Mouse (Mus musculus): ENCODE data around the gene Ccnq. TPM values are rescaled to one million over a fixed set of nuclear protein-coding genes. Genes with fewer than 3 reads are reported as not detected.
A peak's percentile ranks its signal among the peaks of the same experiment; 100 is the strongest.
"Not testable (repeated sequence)": the region's sequence is repeated elsewhere in the genome, so short reads cannot be mapped to it uniquely, and the experiment has no call there.

The Ccnq gene
- polyA plus RNA-seq, 1 experiment from 2014 or later, result 40.4 TPM

- not testable (repeated sequence) for H3K27me3 ChIP-seq; H3K4me2 ChIP-seq (replicated peaks); H3K27ac ChIP-seq (replicated peaks); H3K36me3 ChIP-seq; H3K4me3 ChIP-seq; H3K9me3 ChIP-seq; ATAC-seq (replicated peaks); H3K9ac ChIP-seq (replicated peaks)
- peaks cover 13% of the 10 kb centered on the region for H3K4me1 ChIP-seq
- 83% methylated on average over 1 of the region's 1 CpGs for WGBS
Measured at GRCm38 (mm10) chr11:78754177-78754576, 2.6 kb upstream of the Ccnq start.

- Histone ChIP-seq H3K9me3 (no peaks in the 10 kb centered on the region), H3K27ac (replicated peaks) (0 out of 2 replicates have a peak overlapping the region, but pooled peaks have one; percentile 53), H3K4me3 (no peak overlapping the region), H3K27me3 (no peaks in the 10 kb centered on the region), H3K36me3 (0 out of 2 replicates have a peak, but pooled peaks cover 3% of the 10 kb centered on the region), H3K9ac (replicated peaks) (no peak overlapping the region), H3K4me2 (replicated peaks) (no peak overlapping the region), H3K4me1 (peaks cover 13% of the 10 kb centered on the region)
- no peak for ATAC-seq (replicated peaks)
- 75% methylated on average over 1 of the region's 1 CpGs for WGBS
Measured at GRCm38 (mm10) chr11:78753183-78753582, 1.7 kb upstream of the Ccnq start.

- H3K4me3 ChIP-seq, result peak overlapping the region; percentile 80
- 0 out of 2 replicates have a peak, but pooled peaks cover 3% of the 10 kb centered on the region for H3K36me3 ChIP-seq
- no peak for ATAC-seq (replicated peaks)
- peak overlapping the region; percentile 58 for H3K4me2 ChIP-seq (replicated peaks)
- H3K9ac ChIP-seq (replicated peaks), result peak overlapping the region; percentile 76
- 9% methylated on average over 2 of the region's 2 CpGs for WGBS
- no peaks in the 10 kb centered on the region for H3K27me3 ChIP-seq
- H3K9me3 ChIP-seq, result no peaks in the 10 kb centered on the region
- H3K27ac ChIP-seq (replicated peaks), result peak overlapping the region; percentile 79
- H3K4me1 ChIP-seq, result peaks cover 13% of the 10 kb centered on the region
Measured at GRCm38 (mm10) chr11:78751843-78752203, 294 bp upstream of the Ccnq start.

GRCm38 (mm10) chr11:78746264-78746663 lies 5.3 kb downstream of the Ccnq start:
- 88% methylated on average over 7 of the region's 7 CpGs for WGBS
- no peak overlapping the region for H3K27ac ChIP-seq (replicated peaks)
- no peaks in the 10 kb centered on the region for H3K9me3 ChIP-seq
- no peaks in the 10 kb centered on the region for H3K27me3 ChIP-seq
- no peak overlapping the region for H3K4me2 ChIP-seq (replicated peaks)
- H3K36me3 ChIP-seq, result 0 out of 2 replicates have a peak, but pooled peaks cover 3% of the 10 kb centered on the region
- H3K9ac ChIP-seq (replicated peaks), result no peak overlapping the region
- H3K4me1 ChIP-seq, result peaks cover 29% of the 10 kb centered on the region
- H3K4me3 ChIP-seq, result no peak overlapping the region
- no peak for ATAC-seq (replicated peaks)

GRCm38 (mm10) chr11:78745475-78745874 lies 6.1 kb downstream of the Ccnq start:
- 68% methylated on average over 4 of the region's 4 CpGs for WGBS
- Histone ChIP-seq H3K4me2 (replicated peaks) (no peak overlapping the region), H3K4me3 (no peak overlapping the region), H3K27me3 (no peaks in the 10 kb centered on the region), H3K9ac (replicated peaks) (no peak overlapping the region), H3K9me3 (no peaks in the 10 kb centered on the region), H3K4me1 (peaks cover 21% of the 10 kb centered on the region), H3K36me3 (0 out of 2 replicates have a peak, but pooled peaks cover 3% of the 10 kb centered on the region), H3K27ac (replicated peaks) (no peak overlapping the region)
- ATAC-seq (replicated peaks), result no peak

GRCm38 (mm10) chr11:78742461-78742860 lies 9.1 kb downstream of the Ccnq start:
- H3K4me3 ChIP-seq, result no peak overlapping the region
- WGBS, result 50% methylated on average over 3 of the region's 3 CpGs
- H3K36me3 ChIP-seq, result no peaks in the 10 kb centered on the region
- peaks cover 23% of the 10 kb centered on the region for H3K4me1 ChIP-seq
- H3K27ac ChIP-seq (replicated peaks), result peak overlapping the region; percentile 64
- H3K27me3 ChIP-seq, result no peaks in the 10 kb centered on the region
- no peak for ATAC-seq (replicated peaks)
- no peaks in the 10 kb centered on the region for H3K9me3 ChIP-seq
- no peak overlapping the region for H3K9ac ChIP-seq (replicated peaks)
- H3K4me2 ChIP-seq (replicated peaks), result no peak overlapping the region

- Histone ChIP-seq H3K9ac (replicated peaks) (no peak overlapping the region), H3K27me3 (no peaks in the 10 kb centered on the region), H3K4me2 (replicated peaks) (no peak overlapping the region), H3K36me3 (no peaks in the 10 kb centered on the region), H3K27ac (replicated peaks) (peak overlapping the region; percentile 64), H3K4me1 (peaks cover 28% of the 10 kb centered on the region), H3K9me3 (no peaks in the 10 kb centered on the region), H3K4me3 (no peak overlapping the region)
- peak; percentile 72 for ATAC-seq (replicated peaks)
- 11% methylated on average over 7 of the region's 7 CpGs for WGBS
Measured at GRCm38 (mm10) chr11:78741958-78742357, 9.6 kb downstream of the Ccnq start.

GRCm38 (mm10) chr11:78739361-78739760 lies 12.2 kb downstream of the Ccnq start:
- no peak overlapping the region for H3K4me3 ChIP-seq
- ATAC-seq (replicated peaks), result no peak
- no peaks in the 10 kb centered on the region for H3K27me3 ChIP-seq
- H3K36me3 ChIP-seq, result no peaks in the 10 kb centered on the region
- peaks cover 30% of the 10 kb centered on the region for H3K4me1 ChIP-seq
- H3K4me2 ChIP-seq (replicated peaks), result no peak overlapping the region
- no peak overlapping the region for H3K27ac ChIP-seq (replicated peaks)
- H3K9ac ChIP-seq (replicated peaks), result no peak overlapping the region
- H3K9me3 ChIP-seq, result no peaks in the 10 kb centered on the region

- peak; percentile 74 for ATAC-seq (replicated peaks)
- no peaks in the 10 kb centered on the region for H3K9me3 ChIP-seq
- H3K4me1 ChIP-seq, result peaks cover 16% of the 10 kb centered on the region
- H3K36me3 ChIP-seq, result no peaks in the 10 kb centered on the region
- 22% methylated on average over 3 of the region's 3 CpGs for WGBS
- H3K4me2 ChIP-seq (replicated peaks), result no peak overlapping the region
- H3K4me3 ChIP-seq, result no peak overlapping the region
- no peak overlapping the region for H3K9ac ChIP-seq (replicated peaks)
- H3K27ac ChIP-seq (replicated peaks), result peak overlapping the region; percentile 31; the same call in 1 of the 2 replicates
- no peaks in the 10 kb centered on the region for H3K27me3 ChIP-seq
Measured at GRCm38 (mm10) chr11:78736877-78737408, 14.6 kb downstream of the Ccnq start.

GRCm38 (mm10) chr11:78735168-78735567 lies 16.4 kb downstream of the Ccnq start:
- Histone ChIP-seq H3K4me2 (replicated peaks) (no peak overlapping the region), H3K4me3 (no peak overlapping the region), H3K9me3 (no peaks in the 10 kb centered on the region), H3K27me3 (no peaks in the 10 kb centered on the region), H3K9ac (replicated peaks) (no peak overlapping the region), H3K4me1 (peaks cover 11% of the 10 kb centered on the region), H3K27ac (replicated peaks) (no peak overlapping the region), H3K36me3 (no peaks in the 10 kb centered on the region)
- ATAC-seq (replicated peaks), result no peak
- whole genome bisulfite sequencing, result 91% methylated on average over 1 of the region's 1 CpGs

GRCm38 (mm10) chr11:78732619-78733018 lies 18.9 kb downstream of the Ccnq start:
- H3K4me1 ChIP-seq, result peaks cover 9% of the 10 kb centered on the region
- H3K9me3 ChIP-seq, result no peaks in the 10 kb centered on the region
- no peaks in the 10 kb centered on the region for H3K36me3 ChIP-seq
- H3K4me2 ChIP-seq (replicated peaks), result no peak overlapping the region
- no peak overlapping the region for H3K27ac ChIP-seq (replicated peaks)
- H3K4me3 ChIP-seq, result no peak overlapping the region
- no peak for ATAC-seq (replicated peaks)
- WGBS, result 90% methylated on average over 6 of the region's 6 CpGs
- no peak overlapping the region for H3K9ac ChIP-seq (replicated peaks)
- H3K27me3 ChIP-seq, result no peaks in the 10 kb centered on the region

GRCm38 (mm10) chr11:78730902-78731301 lies 20.6 kb downstream of the Ccnq start:
- Histone ChIP-seq H3K27me3 (no peaks in the 10 kb centered on the region), H3K4me3 (no peak overlapping the region), H3K4me1 (no peaks in the 10 kb centered on the region), H3K36me3 (no peaks in the 10 kb centered on the region), H3K9ac (replicated peaks) (no peak overlapping the region), H3K27ac (replicated peaks) (no peak overlapping the region), H3K4me2 (replicated peaks) (no peak overlapping the region), H3K9me3 (no peaks in the 10 kb centered on the region)
- WGBS, result 33% methylated on average over 2 of the region's 2 CpGs
- ATAC-seq (replicated peaks), result no peak

GRCm38 (mm10) chr11:78728041-78728440 lies 23.5 kb downstream of the Ccnq start:
- no peak for ATAC-seq (replicated peaks)
- WGBS, result 69% methylated on average over 4 of the region's 4 CpGs
- H3K9me3 ChIP-seq, result no peaks in the 10 kb centered on the region
- no peak overlapping the region for H3K4me2 ChIP-seq (replicated peaks)
- H3K9ac ChIP-seq (replicated peaks), result no peak overlapping the region
- H3K27ac ChIP-seq (replicated peaks), result no peak overlapping the region
- no peaks in the 10 kb centered on the region for H3K27me3 ChIP-seq
- no peaks in the 10 kb centered on the region for H3K36me3 ChIP-seq
- H3K4me1 ChIP-seq, result no peaks in the 10 kb centered on the region
- H3K4me3 ChIP-seq, result no peak overlapping the region

Measured in forebrain, embryonic 15.5 days (tissue).